Mouse (Mus musculus) liver, adult 2 months (tissue): ENCODE measurements around the gene Dcpp2. TPM values are rescaled to one million over a fixed set of nuclear protein-coding genes. Genes with fewer than 3 reads are reported as not detected.
"Not testable (repeated sequence)": the region's sequence is repeated elsewhere in the genome, so short reads cannot be mapped to it uniquely, and the experiment has no call there.

Experiments used
- DNase-seq: peaks from one replicate; pipeline ENCODE4 v3.0.0-alpha.2; 2011; ENCODE audit warnings: low read depth, low spot score; ENCODE audit errors: extremely low read depth
- H3K27ac ChIP-seq: fragments of 200-500 bp; replicated peaks from 2 replicates; pipeline ENCODE4 v1.5.1; 2012; ENCODE audit warnings: low read depth, mild to moderate bottlenecking, control low read depth, inconsistent platforms, low read length; ENCODE audit not compliant: insufficient read depth
- H3K27me3 ChIP-seq: fragments of 200-500 bp; 2 replicates; pipeline ENCODE4 v1.6.1; 2012; ENCODE audit warnings: mild to moderate bottlenecking, moderate library complexity, low read length, inconsistent platforms; ENCODE audit not compliant: control insufficient read depth, insufficient read depth
- H3K36me3 ChIP-seq: fragments of 200-500 bp; 2 replicates; pipeline ENCODE4 v1.6.1; 2012; ENCODE audit warnings: low read length, inconsistent platforms; ENCODE audit not compliant: control insufficient read depth, insufficient read depth
- H3K4me1 ChIP-seq: fragments of 200-500 bp; 2 replicates; pipeline ENCODE4 v1.6.1; 2011; ENCODE audit warnings: low read length; ENCODE audit not compliant: control insufficient read depth, insufficient read depth
- H3K4me3 ChIP-seq: fragments of 200-500 bp; 2 replicates; pipeline ENCODE4 v1.5.1; 2011; ENCODE audit warnings: low read depth, mild to moderate bottlenecking, control low read depth, low read length, moderate library complexity; ENCODE audit not compliant: insufficient read depth
- H3K79me2 ChIP-seq: fragments of 200-500 bp; 2 replicates; pipeline ENCODE4 v1.6.1; 2012; ENCODE audit warnings: inconsistent platforms, mild to moderate bottlenecking, low read length, moderate library complexity; ENCODE audit not compliant: control insufficient read depth, insufficient read depth
- H3K9ac ChIP-seq: fragments of 200-500 bp; 2 replicates; pipeline ENCODE4 v1.6.1; 2012; ENCODE audit warnings: low read depth, mild to moderate bottlenecking, control low read depth, inconsistent platforms, low read length
- CTCF ChIP-seq: fragments of 200-500 bp; IDR thresholded peaks from 2 replicates; pipeline ENCODE4 v1.5.1; 2011; ENCODE audit warnings: low read depth, low read length, control low read depth
- POLR2A ChIP-seq: fragments of 200-500 bp; IDR thresholded peaks from 2 replicates; pipeline ENCODE4 v1.6.1; 2011; ENCODE audit warnings: low read length, control low read depth; ENCODE audit not compliant: insufficient read depth; ENCODE audit errors: extremely low read depth
- WGBS: fragments of 180-500 bp; shearing (Covaris S2); methylation state at CpG from one replicate; pipeline ENCODE4 v1.1.7; 2018; 5-methylcytosine and 5-hydroxymethylcytosine counted together
- polyA plus RNA-seq: library from polyadenylated mRNA; depleted of rRNA; stranded (reverse); fragments of >200 nt; gene quantifications from 2 replicates; pipeline ENCODE4 v1.2.3, GENCODE M21; 2012; rRNA removed
- total RNA-seq: library from RNA; depleted of rRNA; stranded (reverse); fragments of >200 nt; gene quantifications from 2 replicates; pipeline ENCODE4 v1.2.3, GENCODE M21; 2014; rRNA removed

The Dcpp2 gene
- not detected in 2 replicates for total RNA-seq
- polyA plus RNA-seq = not detected in 2 replicates

DNA sequence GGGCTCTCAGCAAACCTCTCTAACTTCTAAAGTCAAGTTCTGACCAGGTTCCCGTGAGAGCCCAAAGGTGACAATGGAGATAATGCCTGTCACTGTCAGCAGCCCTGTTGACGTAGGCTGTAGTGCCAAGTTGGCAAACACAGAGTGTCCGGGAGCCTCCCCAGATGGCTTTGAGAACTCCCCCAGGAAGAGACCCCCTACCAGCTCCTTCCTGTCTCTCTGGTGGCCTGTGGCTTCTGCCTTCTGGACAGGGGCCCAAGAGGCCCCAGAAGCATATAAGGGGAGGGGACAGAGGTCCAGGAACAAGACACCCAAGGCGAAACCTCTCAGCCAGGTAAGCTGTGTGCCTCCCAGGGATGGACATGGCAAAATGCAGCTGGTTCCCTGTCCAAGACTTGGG is at the start of gene Dcpp2, which contains the start of gene Dcpp1:
Gene Dcpp2, plus strand, starts transcription at position 305 of the 400 bp plus-strand sequence.
Gene Dcpp1, plus strand, starts transcription at position 301 of the 400 bp plus-strand sequence.
- H3K4me1 ChIP-seq, H3K9ac ChIP-seq, DNase-seq, H3K27me3 ChIP-seq, H3K4me3 ChIP-seq, H3K36me3 ChIP-seq, H3K79me2 ChIP-seq, H3K27ac ChIP-seq: not testable (repeated sequence)
- WGBS = 57% methylated on average over 4 of the region's 4 CpGs

DNA sequence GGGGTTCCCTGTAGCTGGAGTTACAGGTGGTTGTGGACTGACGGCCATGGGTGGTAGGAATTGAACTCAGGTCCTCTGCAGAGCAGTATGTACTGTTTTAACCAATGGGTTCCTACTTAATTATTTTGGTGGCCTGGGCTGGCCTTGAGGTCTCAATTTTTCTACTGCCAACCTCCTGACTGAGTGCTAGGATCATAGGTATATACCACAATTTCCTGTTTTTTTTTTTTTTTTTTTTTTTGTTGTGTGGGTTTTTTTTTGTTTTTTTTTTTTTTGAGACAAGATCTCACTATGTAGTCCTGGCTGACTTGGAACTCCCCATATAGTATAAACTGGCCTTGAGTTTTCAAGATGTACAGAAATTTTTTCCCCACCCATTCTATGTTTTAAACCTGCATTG is 49.5 kb upstream of the Dcpp2 start:
- H3K27ac ChIP-seq = no peak overlapping the region
- H3K9ac ChIP-seq = no peak overlapping the region
- DNase-seq = no peak
- TF ChIP-seq POLR2A (no peak), CTCF (no peak)
- peaks cover 8% of the 10 kb centered on the region; the same call in 1 of the 2 replicates for H3K4me1 ChIP-seq
- peaks cover 3% of the 10 kb centered on the region; the same call in 1 of the 2 replicates for H3K27me3 ChIP-seq
- 100% methylated on average over 1 of the region's 1 CpGs for WGBS
- no peak overlapping the region for H3K4me3 ChIP-seq
- peaks cover 3% of the 10 kb centered on the region; the same call in 1 of the 2 replicates for H3K79me2 ChIP-seq
- peaks cover 4% of the 10 kb centered on the region for H3K36me3 ChIP-seq

DNA sequence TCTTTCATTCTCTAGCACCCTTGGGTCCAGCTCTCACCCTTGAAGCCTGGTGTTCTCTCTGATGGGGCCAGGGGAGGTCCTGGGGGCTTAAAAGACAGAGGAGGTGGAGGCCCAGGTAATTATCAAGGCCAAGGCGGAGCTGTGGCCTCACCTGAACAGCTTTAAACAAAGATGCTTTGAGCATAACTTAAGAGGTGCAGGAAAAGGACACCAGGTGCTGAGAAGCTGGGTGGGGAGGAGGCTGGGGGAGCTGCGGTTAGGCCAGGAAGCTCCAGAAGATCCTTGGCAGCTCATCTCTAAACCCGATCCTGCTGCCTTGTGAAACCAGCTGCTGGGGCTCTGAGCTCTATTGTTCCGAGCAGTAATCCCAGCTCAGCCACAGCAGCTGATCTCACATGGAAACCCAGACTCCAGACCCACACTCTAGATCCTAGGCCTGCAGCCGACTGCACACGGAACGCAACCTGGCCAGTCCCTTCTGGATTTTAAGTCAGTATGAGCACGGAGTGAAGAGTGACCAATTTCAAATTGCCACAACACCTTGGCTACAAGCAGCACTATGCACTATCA is 44.6 kb upstream of the Dcpp2 start, which contains the start of gene Prss33:
Gene Prss33, minus strand, starts transcription at position 51 of the 570 bp plus-strand sequence.
- H3K79me2 ChIP-seq = no peaks in the 10 kb centered on the region
- H3K4me1 ChIP-seq = no peaks in the 10 kb centered on the region
- DNase-seq = no peak
- WGBS = 91% methylated on average over 8 of the region's 8 CpGs
- H3K27me3 ChIP-seq = peaks cover 3% of the 10 kb centered on the region; the same call in 1 of the 2 replicates
- no peak within 1 kb of the TSS for H3K27ac ChIP-seq
- no peak within 1 kb of the TSS for H3K9ac ChIP-seq
- no peak within 1 kb of the TSS for H3K4me3 ChIP-seq
- TF ChIP-seq POLR2A = no peak
- H3K36me3 ChIP-seq = no peaks in the 10 kb centered on the region

DNA sequence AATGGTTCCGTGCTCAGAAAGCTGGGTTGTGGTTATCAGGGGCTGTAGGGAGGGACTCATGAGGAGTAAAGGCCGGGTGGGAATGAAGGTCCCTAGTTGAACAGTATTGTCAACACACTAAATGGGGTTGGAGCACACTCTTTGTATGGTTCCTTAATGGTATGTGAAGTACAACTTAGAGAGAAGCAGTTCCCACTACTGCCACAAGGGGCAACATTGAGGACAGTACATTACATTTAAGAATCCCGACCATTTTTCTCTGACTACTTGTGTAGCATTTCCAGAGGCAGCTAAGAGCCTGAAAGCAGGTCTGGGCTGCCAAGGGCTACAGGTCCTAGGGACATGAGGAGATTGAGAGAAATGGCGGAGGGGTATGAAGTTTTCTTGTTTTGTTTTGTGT is 39.5 kb upstream of the Dcpp2 start:
- H3K4me1 ChIP-seq = no peaks in the 10 kb centered on the region; the same call in 1 of the 2 replicates
- no peak overlapping the region for H3K9ac ChIP-seq
- H3K27ac ChIP-seq = no peak overlapping the region
- H3K79me2 ChIP-seq = no peaks in the 10 kb centered on the region
- WGBS = 39% methylated on average over 4 of the region's 4 CpGs
- H3K27me3 ChIP-seq = no peaks in the 10 kb centered on the region
- H3K36me3 ChIP-seq = no peaks in the 10 kb centered on the region
- no peak for TF ChIP-seq POLR2A
- peak; percentile 73 for TF ChIP-seq CTCF
- peak; percentile 58 for DNase-seq
- H3K4me3 ChIP-seq = no peak overlapping the region

DNA sequence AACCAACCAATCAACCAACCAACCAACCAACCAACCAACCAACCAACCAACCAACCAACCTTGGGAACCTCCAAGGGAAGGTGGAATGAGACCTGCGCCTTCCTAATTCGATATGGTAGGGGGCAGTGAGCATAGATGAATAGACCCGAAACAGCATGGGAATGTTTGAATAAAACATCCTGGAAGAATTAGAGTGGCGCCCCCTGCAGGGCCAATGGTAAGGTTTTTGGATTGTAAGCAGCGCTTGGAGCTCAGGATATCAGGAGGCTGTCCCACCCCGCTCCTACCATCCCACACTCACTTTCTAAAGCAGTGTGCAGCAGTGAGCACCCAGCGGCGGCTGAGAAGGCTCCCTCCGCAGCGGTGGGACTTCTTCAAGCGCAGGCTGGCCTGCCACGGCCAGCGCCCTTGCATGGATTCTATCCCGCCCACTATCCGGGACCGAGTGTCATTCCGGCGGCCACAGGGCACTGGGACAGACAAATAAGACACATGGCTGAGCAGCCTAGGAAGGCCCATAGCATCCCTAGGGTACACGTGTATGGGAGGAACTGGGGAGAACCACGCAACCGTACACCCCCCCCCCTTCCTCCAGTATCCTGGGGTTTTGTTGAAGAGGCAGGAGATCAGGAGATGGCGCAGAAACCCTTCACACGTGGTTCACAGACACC is 37.4 kb upstream of the Dcpp2 start:
- H3K4me1 ChIP-seq = no peaks in the 10 kb centered on the region; the same call in 1 of the 2 replicates
- H3K27ac ChIP-seq = no peak overlapping the region
- H3K79me2 ChIP-seq = no peaks in the 10 kb centered on the region
- no peaks in the 10 kb centered on the region for H3K36me3 ChIP-seq
- 57% methylated on average over 23 of the region's 23 CpGs for WGBS
- no peak for DNase-seq
- H3K27me3 ChIP-seq = no peaks in the 10 kb centered on the region
- no peak overlapping the region for H3K9ac ChIP-seq
- no peak for TF ChIP-seq POLR2A
- TF ChIP-seq CTCF = peak; percentile 40
- H3K4me3 ChIP-seq = no peak overlapping the region

DNA sequence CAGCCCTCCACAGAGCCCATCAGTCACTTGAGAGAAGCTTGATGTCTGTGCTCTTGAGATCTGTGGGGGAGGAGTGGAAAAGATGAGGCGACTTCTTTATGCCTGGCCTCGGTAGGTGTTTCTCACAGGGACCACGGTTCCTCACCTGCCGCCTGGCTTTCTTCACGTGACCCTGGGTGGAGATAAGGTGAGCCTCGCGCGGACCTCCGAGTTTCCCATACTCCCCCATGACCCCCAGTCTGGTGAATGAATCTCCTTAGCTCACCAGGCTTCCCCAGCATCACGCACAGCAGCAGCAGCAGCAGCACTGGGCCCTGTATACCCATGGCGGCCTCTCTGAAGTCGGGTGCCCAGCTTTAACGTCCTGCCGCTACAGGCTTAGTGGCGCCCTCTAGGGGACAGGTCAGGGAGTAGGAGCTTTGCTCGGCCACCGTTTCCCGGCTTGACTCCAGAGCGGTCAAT is 36.8 kb upstream of the Dcpp2 start, which contains the start of the genes Prss32 and Prss41:
Gene Prss32, plus strand, starts transcription at position 44 of the 462 bp plus-strand sequence.
Gene Prss41, minus strand, starts transcription at position 361 of the 462 bp plus-strand sequence.
- Histone ChIP-seq H3K9ac (no peak within 1 kb of the TSS), H3K4me1 (no peaks in the 10 kb centered on the region; the same call in 1 of the 2 replicates), H3K36me3 (no peaks in the 10 kb centered on the region), H3K79me2 (no peaks in the 10 kb centered on the region), H3K27ac (no peak within 1 kb of the TSS), H3K4me3 (peak within 1 kb of the TSS; percentile 17; the same call in 1 of the 2 replicates), H3K27me3 (no peaks in the 10 kb centered on the region)
- TF ChIP-seq POLR2A (no peak), CTCF (peak; percentile 87)
- peak; percentile 40 for DNase-seq
- WGBS = 21% methylated on average over 19 of the region's 19 CpGs
